Comparison of ENCODE assay signal across 8 mouse cellular contexts in the genomic region with DNA sequence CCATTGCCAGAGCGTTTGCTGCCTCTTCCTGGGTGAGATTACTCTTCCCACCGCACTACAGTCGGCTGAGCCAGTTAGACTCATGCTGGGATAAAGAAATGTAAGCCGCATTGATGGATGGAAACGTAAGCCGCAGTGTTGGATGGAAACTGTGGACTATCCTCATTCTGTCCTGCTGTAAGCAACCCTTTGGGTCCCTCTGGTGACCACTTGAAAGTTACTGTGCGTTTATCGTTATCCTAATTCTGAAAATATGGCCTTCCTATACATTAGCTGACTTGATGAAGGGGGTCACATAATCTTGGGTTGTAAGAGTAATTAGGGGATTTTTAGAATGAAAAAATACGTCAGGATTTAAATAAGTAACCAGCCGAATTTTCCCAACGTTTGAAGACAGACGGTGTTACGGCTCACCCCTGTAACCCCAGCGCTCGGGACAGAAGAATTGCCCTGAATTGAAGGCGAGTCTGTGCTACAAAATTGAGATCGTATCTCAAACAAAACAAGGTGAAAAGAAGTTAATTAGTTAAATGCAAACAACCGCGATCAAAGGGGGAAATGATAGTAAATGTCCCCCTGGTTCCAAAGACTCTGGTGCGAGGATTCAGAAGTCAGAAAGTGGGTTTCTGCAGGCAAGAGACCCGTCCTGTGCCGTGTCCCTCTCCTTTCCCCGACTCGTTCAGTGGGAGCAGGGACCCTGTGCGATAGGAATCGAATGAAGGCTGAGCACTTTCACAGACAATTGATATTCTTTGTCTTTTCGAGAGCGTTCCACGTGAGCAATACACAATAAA. TPM values are rescaled to one million over a fixed set of nuclear protein-coding genes. Genes with fewer than 3 reads are reported as not detected.
DNase-seq lines count a peak whose midpoint lies in the region; ATAC-seq and TF ChIP-seq lines count a peak whose summit lies in the region.

No protein-coding gene starts in this region.

- peak overlapping the region; percentile 69 for H3K9ac ChIP-seq in heart, embryonic 16.5 days (ENCODE audit: low read length)

- peak overlapping the region; percentile 71 for H3K4me2 ChIP-seq in heart, embryonic 16.5 days (ENCODE audit: low read depth, low read length)

- peaks cover 23% of the 10 kb centered on the region for H3K27me3 ChIP-seq in E14TG2a.4 (ENCODE audit: insufficient read depth, low read length)
- H3K27me3 ChIP-seq in heart, embryonic 16.5 days (ENCODE audit: control insufficient read depth, insufficient read depth, low read length): peaks cover 5% of the 10 kb centered on the region
- 0 out of 2 replicates have a peak, but pooled peaks cover 10% of the 10 kb centered on the region for H3K27me3 ChIP-seq in limb, embryonic 10.5 days (ENCODE audit: low read depth, poor library complexity, severe bottlenecking)

- peaks cover 25% of the 10 kb centered on the region for H3K4me1 ChIP-seq in E14TG2a.4 (replicated peaks; ENCODE audit: low read depth, low read length)
- H3K4me1 ChIP-seq in heart, embryonic 16.5 days (ENCODE audit: control insufficient read depth, insufficient read depth, low read length): peaks cover 8% of the 10 kb centered on the region; the same call in 1 of the 2 replicates
- peaks cover 26% of the 10 kb centered on the region for H3K4me1 ChIP-seq in limb, embryonic 10.5 days

- WGBS in heart, embryonic 16.5 days: under 1% methylated on average over 29 of the region's 29 CpGs
- WGBS in limb, embryonic 10.5 days: under 1% methylated on average over 29 of the region's 29 CpGs

- no peaks in the 10 kb centered on the region for H3K36me3 ChIP-seq in E14TG2a.4 (ENCODE audit: insufficient read depth, low read length)
- no peaks in the 10 kb centered on the region for H3K36me3 ChIP-seq in heart, embryonic 16.5 days (ENCODE audit: control insufficient read depth, insufficient read depth)
- no peaks in the 10 kb centered on the region for H3K36me3 ChIP-seq in limb, embryonic 10.5 days

- TF ChIP-seq CTCF in E14TG2a.4 (conservative IDR thresholded peaks at IDR 0.05; ENCODE audit: low read length): 0 out of 2 replicates have a peak, but pooled peaks have one; percentile 6

- H3K9me3 ChIP-seq in E14TG2a.4 (ENCODE audit: low read length): no peaks in the 10 kb centered on the region
- H3K9me3 ChIP-seq in heart, embryonic 16.5 days (replicated peaks; ENCODE audit: control insufficient read depth, low read length): no peaks in the 10 kb centered on the region
- no peaks in the 10 kb centered on the region for H3K9me3 ChIP-seq in limb, embryonic 10.5 days (replicated peaks)

- DNase-seq in adrenal gland, adult 2 months: peak; percentile 36
- DNase-seq in adrenal gland, postnatal 25 days: no peak
- peak; percentile 57 for DNase-seq in limb, embryonic 10.5 days (ENCODE audit: low spot score)
- DNase-seq in naive thymus-derived CD4-positive, alpha-beta T cell, adult 2 months (ENCODE audit: low read depth): peak; percentile 17
- DNase-seq in thymus, postnatal 36 days: no peak

- peak overlapping the region; percentile 86 for H3K4me3 ChIP-seq in E14TG2a.4 (replicated peaks; ENCODE audit: low read length)
- peak overlapping the region; percentile 56 for H3K4me3 ChIP-seq in heart, embryonic 16.5 days (ENCODE audit: low read length)
- H3K4me3 ChIP-seq in limb, embryonic 10.5 days: peak overlapping the region; percentile 67

- ATAC-seq in common myeloid progenitor, adult 5-6 weeks (replicated peaks; ENCODE audit: low read depth, poor library complexity, severe bottlenecking): peak; percentile 43
- 0 out of 2 replicates have a peak, but pooled peaks have one; percentile 39 for ATAC-seq in heart, embryonic 16.5 days (replicated peaks; ENCODE audit: extremely low read depth, insufficient read depth, low FRiP score)

- no peak overlapping the region for H3K27ac ChIP-seq in heart, embryonic 16.5 days (ENCODE audit: low read length)
- H3K27ac ChIP-seq in limb, embryonic 10.5 days: peak overlapping the region; percentile 58

RNA-seq across cellular contexts. Expression of a gene that starts 17.3 kb away (rescaled TPM):
- not detected for total RNA-seq in adrenal gland, adult 2 months (2021)
- not detected in 2 replicates for polyA plus RNA-seq in adrenal gland, adult 2 months (2012; rRNA removed)
- total RNA-seq in adrenal gland, postnatal 25 days (2021): not detected in 2 replicates
- total RNA-seq in common myeloid progenitor, adult 5-6 weeks (2017): not detected in 2 replicates
- not detected in 2 replicates for polyA plus RNA-seq in heart, embryonic 16.5 days (2015; fragmentation: Nextera tagmentation; extraction: Ambion mirVana)
- polyA plus RNA-seq in limb, embryonic 10.5 days (2016; fragmentation: Nextera tagmentation; extraction: Ambion mirVana): not detected in 2 replicates

RNA-seq across cellular contexts. Expression of a gene that starts 36.7 kb away (rescaled TPM):
- not detected for total RNA-seq in adrenal gland, adult 2 months (2021)
- not detected in 2 replicates for polyA plus RNA-seq in adrenal gland, adult 2 months (2012; rRNA removed)
- total RNA-seq in adrenal gland, postnatal 25 days (2021): not detected in 2 replicates
- total RNA-seq in common myeloid progenitor, adult 5-6 weeks (2017): not detected in 2 replicates
- polyA plus RNA-seq in heart, embryonic 16.5 days (2015; fragmentation: Nextera tagmentation; extraction: Ambion mirVana): 0.21 TPM in 1 of 2 replicates, not detected in the other
- polyA plus RNA-seq in limb, embryonic 10.5 days (2016; fragmentation: Nextera tagmentation; extraction: Ambion mirVana): 0.62 and 0.91 TPM in 2 replicates

Comparison
In these comparisons a context has a peak if more than half of its experiments do, and no peak if none do; other contexts are left out.
1. DNase-seq: peak in adrenal gland, adult 2 months (single experiment), limb, embryonic 10.5 days (single experiment) and naive thymus-derived CD4-positive, alpha-beta T cell, adult 2 months (single experiment); none in adrenal gland, postnatal 25 days (single experiment) and thymus, postnatal 36 days (0 of 2).
2. Peak in every context shown above with its lines, with median percentiles within 50 percentile points of each other: H3K4me3 ChIP-seq.